Mouse (Mus musculus) MEL (cell line): ENCODE data around the gene Foxn3.

Source experiments
- BHLHE40 ChIP-seq: IDR thresholded peaks from 2 replicates; pipeline ENCODE4 v1.6.1; 2012; ENCODE audit warnings: low read depth, mild to moderate bottlenecking, inconsistent platforms, low read length, improper control_type of control experiment, borderline replicate concordance
- CTCF ChIP-seq, 3 experiments: IDR thresholded peaks in 2 of 3; conservative IDR thresholded peaks in 1 of 3; 2 replicates each; pipeline ENCODE4 v1.5.1; 2011 to 2012; ENCODE audit warnings: low read length in 3 of 3, low read depth in 2 of 3, mild to moderate bottlenecking in 2 of 3, improper control_type of control experiment in 1 of 3, inconsistent platforms in 1 of 3, mixed read lengths in 1 of 3, moderate library complexity in 1 of 3; ENCODE audit not compliant: control insufficient read depth in 1 of 3, insufficient read depth in 1 of 3, poor library complexity in 1 of 3, severe bottlenecking in 1 of 3
- EP300 ChIP-seq, 2 experiments: IDR thresholded peaks; 2 replicates each; pipeline ENCODE4 v1.6.1; 2011; ENCODE audit warnings: improper control_type of control experiment in 2 of 2, low read length in 2 of 2, low read depth in 1 of 2, mild to moderate bottlenecking in 1 of 2
- GABPA ChIP-seq: IDR thresholded peaks from 2 replicates; pipeline ENCODE4 v1.6.1; 2012; ENCODE audit warnings: low read depth, mild to moderate bottlenecking, inconsistent platforms, low read length, improper control_type of control experiment, moderate library complexity
- KAT2A ChIP-seq: conservative IDR thresholded peaks from 2 replicates; pipeline ENCODE4 v1.6.1; 2012; ENCODE audit warnings: low read depth, low read length, improper control_type of control experiment, inconsistent platforms
- MAFK ChIP-seq: IDR thresholded peaks from 2 replicates; pipeline ENCODE4 v1.6.1; 2011; ENCODE audit warnings: low read depth, mild to moderate bottlenecking, low read length, improper control_type of control experiment, borderline replicate concordance
- POLR2A ChIP-seq, 2 experiments: IDR thresholded peaks; 2 replicates each; pipeline ENCODE4 v1.6.1; 2011 to 2012; ENCODE audit warnings: low read length in 2 of 2, mild to moderate bottlenecking in 2 of 2, control low read depth in 1 of 2, improper control_type of control experiment in 1 of 2, low read depth in 1 of 2, moderate library complexity in 1 of 2; ENCODE audit not compliant: control insufficient read depth in 1 of 2, insufficient read depth in 1 of 2, poor library complexity in 1 of 2
- POLR2AphosphoS5 ChIP-seq: IDR thresholded peaks from 2 replicates; pipeline ENCODE4 v1.6.1; 2012; ENCODE audit warnings: low read depth, borderline replicate concordance, mild to moderate bottlenecking, inconsistent platforms, low read length, moderate library complexity, mixed read lengths
- RCOR1 ChIP-seq: IDR thresholded peaks from 2 replicates; pipeline ENCODE4 v1.6.1; 2012; ENCODE audit warnings: low read depth, mild to moderate bottlenecking, inconsistent platforms, low read length, improper control_type of control experiment
- USF1 ChIP-seq: IDR thresholded peaks from 2 replicates; pipeline ENCODE4 v1.6.1; 2014; ENCODE audit warnings: low read depth, mild to moderate bottlenecking, inconsistent platforms, low read length, improper control_type of control experiment, moderate library complexity
- ZKSCAN1 ChIP-seq: IDR thresholded peaks from 2 replicates; pipeline ENCODE4 v1.6.1; 2012; ENCODE audit warnings: low read depth, mild to moderate bottlenecking, inconsistent platforms, low read length, improper control_type of control experiment, moderate library complexity

GRCm38 (mm10) chr12:99306536-99307204 is 256.7 kb downstream of the Foxn3 start:
- no peak for TF ChIP-seq POLR2A (IDR thresholded peaks at IDR 0.05; ENCODE audit: control insufficient read depth in 1 of 2, insufficient read depth in 1 of 2, low read depth in 1 of 2, low read length in 2 of 2, poor library complexity in 1 of 2)
- TF ChIP-seq KAT2A: no peak
- no peak for TF ChIP-seq USF1
- no peak for TF ChIP-seq RCOR1
- TF ChIP-seq GABPA: no peak
- no peak for TF ChIP-seq EP300 (IDR thresholded peaks at IDR 0.05; ENCODE audit: low read depth in 1 of 2, low read length in 2 of 2)
- no peak for TF ChIP-seq CTCF (IDR thresholded peaks at IDR 0.05 in 2 of 3, conservative IDR thresholded peaks at IDR 0.05 in 1 of 3; ENCODE audit: control insufficient read depth in 1 of 3, insufficient read depth in 1 of 3, low read depth in 2 of 3, low read length in 3 of 3, poor library complexity in 1 of 3, severe bottlenecking in 1 of 3)
- TF ChIP-seq MAFK: no peak
- no peak for TF ChIP-seq ZKSCAN1
- TF ChIP-seq BHLHE40: no peak
- TF ChIP-seq POLR2AphosphoS5: no peak
